Mouse (Mus musculus): ENCODE data around the gene Ilk. TPM values are rescaled to one million over a fixed set of nuclear protein-coding genes. Genes with fewer than 3 reads are reported as not detected.

Ilk gene
- polyA plus RNA-seq, 1 experiment from 2014 or later: 317 TPM

Other genes with a start within 250 kb of the Ilk start
- gene Smpd1, start 182.2 kb upstream of the Ilk start, polyA plus RNA-seq (2015; fragmentation: Nextera tagmentation; extraction: Ambion mirVana): 40.1 and 40.8 TPM in 2 replicates
- gene Apbb1, start 154.9 kb upstream of the Ilk start, polyA plus RNA-seq (2015; fragmentation: Nextera tagmentation; extraction: Ambion mirVana): 51.1 and 58.3 TPM in 2 replicates
- gene Hpx, start 136.5 kb upstream of the Ilk start, polyA plus RNA-seq (2015; fragmentation: Nextera tagmentation; extraction: Ambion mirVana): 0.37 and 1.00 TPM in 2 replicates
- gene Trim3, start 103.0 kb upstream of the Ilk start, polyA plus RNA-seq (2015; fragmentation: Nextera tagmentation; extraction: Ambion mirVana): 36.9 and 38.0 TPM in 2 replicates
- gene Timm10b, start 96.5 kb upstream of the Ilk start, polyA plus RNA-seq (2015; fragmentation: Nextera tagmentation; extraction: Ambion mirVana): 182 and 195 TPM in 2 replicates
- 82.4 and 97.0 TPM in 2 replicates for gene Arfip2, start 96.2 kb upstream of the Ilk start, polyA plus RNA-seq (2015; fragmentation: Nextera tagmentation; extraction: Ambion mirVana)
- gene Gm45799, start 96.0 kb upstream of the Ilk start, polyA plus RNA-seq (2015; fragmentation: Nextera tagmentation; extraction: Ambion mirVana): 23.7 and 28.5 TPM in 2 replicates
- gene Dnhd1, start 85.8 kb upstream of the Ilk start, polyA plus RNA-seq (2015; fragmentation: Nextera tagmentation; extraction: Ambion mirVana): 1.7 and 1.9 TPM in 2 replicates
- gene Rrp8, start 793 bp downstream of the Ilk start, polyA plus RNA-seq (2015; fragmentation: Nextera tagmentation; extraction: Ambion mirVana): 44.0 and 44.3 TPM in 2 replicates
- gene Taf10, start 7.8 kb downstream of the Ilk start, polyA plus RNA-seq (2015; fragmentation: Nextera tagmentation; extraction: Ambion mirVana): 118 and 133 TPM in 2 replicates
- gene Tpp1, start 15.6 kb downstream of the Ilk start, polyA plus RNA-seq (2015; fragmentation: Nextera tagmentation; extraction: Ambion mirVana): 42.5 and 50.8 TPM in 2 replicates
- gene Dchs1, start 51.1 kb downstream of the Ilk start, polyA plus RNA-seq (2015; fragmentation: Nextera tagmentation; extraction: Ambion mirVana): 20.5 and 22.2 TPM in 2 replicates
- gene Mrpl17, start 74.5 kb downstream of the Ilk start, polyA plus RNA-seq (2015; fragmentation: Nextera tagmentation; extraction: Ambion mirVana): 341 and 356 TPM in 2 replicates
- gene Gm4070, start 217.4 kb downstream of the Ilk start, polyA plus RNA-seq (2015; fragmentation: Nextera tagmentation; extraction: Ambion mirVana): 0.41 and 0.64 TPM in 2 replicates